Mouse (Mus musculus) spleen, adult 2 months (tissue): ENCODE data around the gene Wdr78. TPM values are rescaled to one million over a fixed set of nuclear protein-coding genes. Genes with fewer than 3 reads are reported as not detected.

Experiments used
- DNase-seq, 2 experiments: peaks; one replicate each; pipeline versions ENCODE4 v3.0.0 to v3.0.0-alpha.2; 2012 to 2021; ENCODE audit warnings: low spot score in 2 of 2, low read depth in 1 of 2
- H3K27ac ChIP-seq: fragments of 200-500 bp; 2 replicates; pipeline ENCODE4 v1.5.1; 2012; ENCODE audit warnings: low read length, inconsistent platforms; ENCODE audit not compliant: insufficient read depth
- H3K27me3 ChIP-seq: fragments of 200-500 bp; 2 replicates; pipeline ENCODE4 v1.6.1; 2012; ENCODE audit warnings: mild to moderate bottlenecking, moderate library complexity, low read length, inconsistent platforms; ENCODE audit not compliant: control insufficient read depth, insufficient read depth
- H3K36me3 ChIP-seq: fragments of 200-500 bp; 2 replicates; pipeline ENCODE4 v1.6.1; 2012; ENCODE audit warnings: mild to moderate bottlenecking, low read length, inconsistent platforms; ENCODE audit not compliant: control insufficient read depth, insufficient read depth
- H3K4me1 ChIP-seq: fragments of 200-500 bp; 2 replicates; pipeline ENCODE4 v1.6.1; 2011; ENCODE audit warnings: inconsistent platforms; ENCODE audit not compliant: control insufficient read depth, insufficient read depth, insufficient read length
- H3K4me3 ChIP-seq: fragments of 200-500 bp; 2 replicates; pipeline ENCODE4 v1.5.1; 2011; ENCODE audit warnings: mild to moderate bottlenecking, inconsistent platforms; ENCODE audit not compliant: insufficient read depth, insufficient read length; ENCODE audit errors: extremely low read depth
- CTCF ChIP-seq: fragments of 200-500 bp; IDR thresholded peaks from 2 replicates; pipeline ENCODE4 v1.5.1; 2011; ENCODE audit warnings: mild to moderate bottlenecking, inconsistent platforms; ENCODE audit not compliant: insufficient read depth, insufficient read length, insufficient replicate concordance; ENCODE audit errors: extremely low read depth
- POLR2A ChIP-seq: fragments of 200-500 bp; IDR thresholded peaks from 2 replicates; pipeline ENCODE4 v1.6.1; 2011; ENCODE audit warnings: low read depth, low read length, inconsistent platforms
- WGBS: fragments of 180-500 bp; shearing (Covaris S2); methylation state at CpG from one replicate; pipeline ENCODE4 v1.1.7; 2018; 5-methylcytosine and 5-hydroxymethylcytosine counted together
- polyA plus RNA-seq: library from polyadenylated mRNA; depleted of rRNA; stranded (reverse); fragments of >200 nt; gene quantifications from 2 replicates; pipeline ENCODE4 v1.2.3, GENCODE M21; 2012

The Wdr78 gene
- polyA plus RNA-seq, 1 experiment: 0.57 TPM

- WGBS: 18% methylated on average over 4 of the region's 4 CpGs
- H3K27ac ChIP-seq: no peak overlapping the region
- 0 out of 2 replicates have a peak, but pooled peaks cover 1% of the 10 kb centered on the region for H3K27me3 ChIP-seq
- no peak for TF ChIP-seq POLR2A
- TF ChIP-seq CTCF: no peak
- H3K4me3 ChIP-seq: no peak overlapping the region
- DNase-seq: no peak
- peaks cover 4% of the 10 kb centered on the region; the same call in 1 of the 2 replicates for H3K4me1 ChIP-seq
- H3K36me3 ChIP-seq: no peaks in the 10 kb centered on the region
Measured at GRCm38 (mm10) chr4:103006943-103007418, 107.4 kb downstream of the Wdr78 start.

- Histone ChIP-seq H3K4me1 (peaks cover 4% of the 10 kb centered on the region; the same call in 1 of the 2 replicates), H3K4me3 (no peak overlapping the region), H3K27me3 (0 out of 2 replicates have a peak, but pooled peaks cover 1% of the 10 kb centered on the region), H3K36me3 (no peaks in the 10 kb centered on the region), H3K27ac (no peak overlapping the region)
- TF ChIP-seq POLR2A (no peak), CTCF (no peak)
- no peak for DNase-seq
- WGBS: 89% methylated on average over 5 of the region's 5 CpGs
Measured at GRCm38 (mm10) chr4:103006266-103006665, 108.1 kb downstream of the Wdr78 start.

GRCm38 (mm10) chr4:103005190-103005945, 109.0 kb downstream of the Wdr78 start:
- Histone ChIP-seq H3K4me1 (peaks cover 4% of the 10 kb centered on the region; the same call in 1 of the 2 replicates), H3K27ac (no peak overlapping the region), H3K27me3 (0 out of 2 replicates have a peak, but pooled peaks cover 1% of the 10 kb centered on the region), H3K36me3 (no peaks in the 10 kb centered on the region), H3K4me3 (no peak overlapping the region)
- TF ChIP-seq POLR2A (no peak), CTCF (no peak)
- DNase-seq: no peak
- WGBS: 87% methylated on average over 15 of the region's 15 CpGs

GRCm38 (mm10) chr4:103004681-103005080, 109.7 kb downstream of the Wdr78 start:
- H3K4me1 ChIP-seq: peaks cover 4% of the 10 kb centered on the region; the same call in 1 of the 2 replicates
- 88% methylated on average over 4 of the region's 4 CpGs for WGBS
- H3K27ac ChIP-seq: no peak overlapping the region
- no peaks in the 10 kb centered on the region for H3K36me3 ChIP-seq
- no peak for DNase-seq
- 0 out of 2 replicates have a peak, but pooled peaks cover 1% of the 10 kb centered on the region for H3K27me3 ChIP-seq
- no peak overlapping the region for H3K4me3 ChIP-seq
- no peak for TF ChIP-seq CTCF
- TF ChIP-seq POLR2A: no peak

- no peak for DNase-seq
- H3K4me3 ChIP-seq: no peak overlapping the region
- no peaks in the 10 kb centered on the region for H3K4me1 ChIP-seq
- no peak for TF ChIP-seq POLR2A
- no peak for TF ChIP-seq CTCF
- WGBS: 85% methylated on average over 3 of the region's 3 CpGs
- no peaks in the 10 kb centered on the region for H3K36me3 ChIP-seq
- no peak overlapping the region for H3K27ac ChIP-seq
- H3K27me3 ChIP-seq: no peaks in the 10 kb centered on the region
Measured at GRCm38 (mm10) chr4:102991685-102992084, 122.7 kb downstream of the Wdr78 start.

GRCm38 (mm10) chr4:102990595-102991340, 123.6 kb downstream of the Wdr78 start:
- H3K27me3 ChIP-seq: no peaks in the 10 kb centered on the region
- no peak for DNase-seq
- H3K36me3 ChIP-seq: no peaks in the 10 kb centered on the region
- H3K27ac ChIP-seq: no peak overlapping the region
- TF ChIP-seq POLR2A: no peak
- no peak for TF ChIP-seq CTCF
- no peak overlapping the region for H3K4me3 ChIP-seq
- WGBS: 50% methylated on average over 11 of the region's 11 CpGs
- H3K4me1 ChIP-seq: no peaks in the 10 kb centered on the region
